Mouse (Mus musculus): Measurements from ENCODE around the gene Rab23. TPM values are rescaled to one million over a fixed set of nuclear protein-coding genes. Genes with fewer than 3 reads are reported as not detected.

Rab23 gene
- polyA plus RNA-seq, 1 experiment from 2014 or later: 4.7 TPM

DNA sequence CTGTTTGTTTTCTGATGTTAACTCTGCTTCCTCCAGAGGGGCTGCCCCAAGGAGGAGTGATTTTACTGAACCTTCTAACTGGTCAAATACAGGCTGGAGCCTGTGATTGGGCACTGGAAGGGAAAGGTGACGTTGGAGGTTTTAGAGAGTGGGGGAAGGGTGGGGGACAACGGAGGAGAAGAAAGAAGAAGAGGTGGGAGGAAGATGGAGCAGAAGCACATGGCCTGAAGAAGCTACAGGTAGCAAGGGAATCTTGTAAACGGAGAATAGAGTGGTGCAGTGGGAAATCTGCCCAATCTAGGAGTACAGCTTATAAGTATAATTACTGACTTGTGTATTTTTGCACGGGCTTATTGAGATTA is 29.6 kb upstream of the Rab23 start:
- WGBS (ENCODE audit: insufficient replicate concordance): 29% methylated on average over 4 of the region's 4 CpGs
- H3K36me3 ChIP-seq (replicated peaks): no peaks in the 10 kb centered on the region

GRCm38 (mm10) chr1:33693893-33694292 is 25.8 kb upstream of the Rab23 start:
- Histone ChIP-seq H3K27ac (replicated peaks) (no peak overlapping the region), H3K4me1 (replicated peaks) (no peaks in the 10 kb centered on the region), H3K36me3 (replicated peaks) (no peaks in the 10 kb centered on the region), H3K27me3 (no peaks in the 10 kb centered on the region), H3K9ac (no peak overlapping the region), H3K4me3 (replicated peaks) (no peak overlapping the region), H3K9me3 (replicated peaks) (no peaks in the 10 kb centered on the region), H3K4me2 (no peak overlapping the region)
- 54% methylated on average over 3 of the region's 3 CpGs for WGBS (ENCODE audit: insufficient replicate concordance)
- ATAC-seq (ENCODE audit: insufficient read depth): no peak

More for the DNA sequence above, 29.6 kb upstream of the Rab23 start:
- no peak overlapping the region for H3K27ac ChIP-seq (replicated peaks)
- H3K9ac ChIP-seq: no peak overlapping the region
- 0 out of 2 replicates have a peak, but pooled peaks cover 10% of the 10 kb centered on the region for H3K27me3 ChIP-seq
- H3K4me3 ChIP-seq (replicated peaks): no peak overlapping the region
- H3K9me3 ChIP-seq (replicated peaks): no peaks in the 10 kb centered on the region
- no peaks in the 10 kb centered on the region for H3K4me1 ChIP-seq (replicated peaks)
- no peak overlapping the region for H3K4me2 ChIP-seq
- ATAC-seq (ENCODE audit: insufficient read depth): no peak

- 65% methylated on average over 2 of the region's 2 CpGs for WGBS (ENCODE audit: insufficient replicate concordance)
- ATAC-seq (ENCODE audit: insufficient read depth): no peak
- Histone ChIP-seq H3K27ac (replicated peaks) (no peak overlapping the region), H3K4me3 (replicated peaks) (no peak overlapping the region), H3K9me3 (replicated peaks) (no peaks in the 10 kb centered on the region), H3K27me3 (no peaks in the 10 kb centered on the region; the same call in 1 of the 2 replicates), H3K36me3 (replicated peaks) (no peaks in the 10 kb centered on the region), H3K4me1 (replicated peaks) (no peaks in the 10 kb centered on the region), H3K9ac (no peak overlapping the region), H3K4me2 (no peak overlapping the region)
Observed at GRCm38 (mm10) chr1:33696016-33696415, 23.7 kb upstream of the Rab23 start.

- WGBS (ENCODE audit: insufficient replicate concordance): 68% methylated on average over 3 of the region's 3 CpGs
Observed at GRCm38 (mm10) chr1:33701244-33701643, 18.4 kb upstream of the Rab23 start.

GRCm38 (mm10) chr1:33709615-33710014 is 10.1 kb upstream of the Rab23 start:
- no peak overlapping the region for H3K4me3 ChIP-seq (replicated peaks)
- H3K9me3 ChIP-seq (replicated peaks): no peaks in the 10 kb centered on the region
- peaks cover 14% of the 10 kb centered on the region for H3K27me3 ChIP-seq
- H3K4me2 ChIP-seq: peak overlapping the region; percentile 23
- 17% methylated on average over 2 of the region's 2 CpGs for WGBS (ENCODE audit: insufficient replicate concordance)
- no peak overlapping the region for H3K9ac ChIP-seq
- no peak for ATAC-seq (ENCODE audit: insufficient read depth)
- peaks cover 6% of the 10 kb centered on the region for H3K4me1 ChIP-seq (replicated peaks)
- H3K36me3 ChIP-seq (replicated peaks): no peaks in the 10 kb centered on the region
- no peak overlapping the region for H3K27ac ChIP-seq (replicated peaks)

More at GRCm38 (mm10) chr1:33701244-33701643, 18.4 kb upstream of the Rab23 start:
- Histone ChIP-seq H3K4me1 (replicated peaks) (no peaks in the 10 kb centered on the region), H3K9ac (no peak overlapping the region), H3K4me2 (no peak overlapping the region), H3K4me3 (replicated peaks) (no peak overlapping the region), H3K9me3 (replicated peaks) (no peaks in the 10 kb centered on the region), H3K27me3 (no peaks in the 10 kb centered on the region; the same call in 1 of the 2 replicates), H3K36me3 (replicated peaks) (no peaks in the 10 kb centered on the region), H3K27ac (replicated peaks) (no peak overlapping the region)
- no peak for ATAC-seq (ENCODE audit: insufficient read depth)

- H3K4me3 ChIP-seq (replicated peaks): no peak overlapping the region
- no peak overlapping the region for H3K27ac ChIP-seq (replicated peaks)
- H3K4me2 ChIP-seq: no peak overlapping the region
- WGBS (ENCODE audit: insufficient replicate concordance): 61% methylated on average over 5 of the region's 5 CpGs
- H3K9ac ChIP-seq: no peak overlapping the region
- ATAC-seq (ENCODE audit: insufficient read depth): no peak
- no peaks in the 10 kb centered on the region for H3K9me3 ChIP-seq (replicated peaks)
- H3K27me3 ChIP-seq: peaks cover 24% of the 10 kb centered on the region
- H3K36me3 ChIP-seq (replicated peaks): no peaks in the 10 kb centered on the region
- peaks cover 6% of the 10 kb centered on the region for H3K4me1 ChIP-seq (replicated peaks)
Observed at GRCm38 (mm10) chr1:33712026-33712425, 7.7 kb upstream of the Rab23 start.

DNA sequence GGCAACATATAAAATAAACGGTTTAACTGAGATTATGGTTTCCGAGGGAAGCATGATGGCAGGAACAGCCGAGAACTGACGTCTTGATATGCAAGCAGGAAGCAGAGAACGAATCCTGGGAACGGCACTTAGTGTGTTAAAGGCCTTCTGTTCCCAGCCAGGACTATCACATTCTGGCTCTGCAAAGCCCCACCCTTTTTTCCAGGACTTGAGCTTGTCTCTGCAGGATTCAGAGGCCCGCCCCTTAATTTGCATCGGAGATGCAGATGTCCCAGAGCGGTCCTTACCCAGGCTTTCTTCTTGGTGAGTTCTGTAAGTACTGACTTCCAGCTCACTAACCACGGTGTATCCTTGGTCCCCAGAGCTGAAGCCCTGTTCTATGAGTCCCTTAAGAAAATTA is 4.9 kb upstream of the Rab23 start:
- H3K27ac ChIP-seq (replicated peaks): no peak overlapping the region
- H3K9me3 ChIP-seq (replicated peaks): no peaks in the 10 kb centered on the region
- H3K36me3 ChIP-seq (replicated peaks): no peaks in the 10 kb centered on the region
- peaks cover 25% of the 10 kb centered on the region for H3K27me3 ChIP-seq
- peaks cover 5% of the 10 kb centered on the region for H3K4me1 ChIP-seq (replicated peaks)
- no peak overlapping the region for H3K4me3 ChIP-seq (replicated peaks)
- no peak for ATAC-seq (ENCODE audit: insufficient read depth)
- WGBS (ENCODE audit: insufficient replicate concordance): 10% methylated on average over 10 of the region's 10 CpGs
- no peak overlapping the region for H3K4me2 ChIP-seq
- H3K9ac ChIP-seq: no peak overlapping the region

DNA sequence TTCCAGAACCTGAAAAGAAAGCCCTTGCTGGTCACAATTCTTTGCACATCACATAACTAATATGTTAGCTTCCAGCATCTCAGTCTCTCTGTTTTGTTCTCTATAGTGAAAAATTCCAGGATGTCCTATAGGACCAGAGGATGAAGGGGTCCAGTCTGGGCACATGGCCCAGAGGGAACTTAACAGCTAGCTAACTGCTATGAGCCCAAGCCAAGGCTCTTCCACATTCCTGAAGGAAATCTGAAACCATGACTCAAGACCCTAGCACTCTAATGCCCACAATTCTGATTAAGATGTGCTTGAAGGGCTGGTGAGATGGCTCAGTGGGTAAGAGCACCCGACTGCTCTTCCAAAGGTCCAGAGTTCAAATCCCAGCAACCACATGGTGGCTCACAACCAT is 2.1 kb upstream of the Rab23 start:
- WGBS (ENCODE audit: insufficient replicate concordance): 56% methylated on average over 1 of the region's 1 CpGs
- peaks cover 20% of the 10 kb centered on the region for H3K27me3 ChIP-seq
- H3K36me3 ChIP-seq (replicated peaks): 0 out of 2 replicates have a peak, but pooled peaks cover 5% of the 10 kb centered on the region
- H3K4me3 ChIP-seq (replicated peaks): no peak overlapping the region
- H3K9ac ChIP-seq: no peak overlapping the region
- ATAC-seq (ENCODE audit: insufficient read depth): no peak
- no peaks in the 10 kb centered on the region for H3K9me3 ChIP-seq (replicated peaks)
- H3K27ac ChIP-seq (replicated peaks): no peak overlapping the region
- H3K4me1 ChIP-seq (replicated peaks): peaks cover 16% of the 10 kb centered on the region
- no peak overlapping the region for H3K4me2 ChIP-seq

- peak overlapping the region; percentile 93 for H3K4me2 ChIP-seq
- peak overlapping the region; percentile 74 for H3K4me3 ChIP-seq (replicated peaks)
- H3K27me3 ChIP-seq: peaks cover 5% of the 10 kb centered on the region
- peak; percentile 67 for ATAC-seq (ENCODE audit: insufficient read depth)
- no peaks in the 10 kb centered on the region for H3K9me3 ChIP-seq (replicated peaks)
- H3K9ac ChIP-seq: peak overlapping the region; percentile 84
- H3K4me1 ChIP-seq (replicated peaks): peaks cover 16% of the 10 kb centered on the region
- WGBS (ENCODE audit: insufficient replicate concordance): under 1% methylated on average over 41 of the region's 41 CpGs
- H3K27ac ChIP-seq (replicated peaks): peak overlapping the region; percentile 87
- H3K36me3 ChIP-seq (replicated peaks): peaks cover 25% of the 10 kb centered on the region
Observed at GRCm38 (mm10) chr1:33720231-33720630, 544 bp downstream of the Rab23 start.

- WGBS (ENCODE audit: insufficient replicate concordance): 76% methylated on average over 7 of the region's 7 CpGs
Observed at GRCm38 (mm10) chr1:33721020-33721419, 1.3 kb downstream of the Rab23 start.

DNA sequence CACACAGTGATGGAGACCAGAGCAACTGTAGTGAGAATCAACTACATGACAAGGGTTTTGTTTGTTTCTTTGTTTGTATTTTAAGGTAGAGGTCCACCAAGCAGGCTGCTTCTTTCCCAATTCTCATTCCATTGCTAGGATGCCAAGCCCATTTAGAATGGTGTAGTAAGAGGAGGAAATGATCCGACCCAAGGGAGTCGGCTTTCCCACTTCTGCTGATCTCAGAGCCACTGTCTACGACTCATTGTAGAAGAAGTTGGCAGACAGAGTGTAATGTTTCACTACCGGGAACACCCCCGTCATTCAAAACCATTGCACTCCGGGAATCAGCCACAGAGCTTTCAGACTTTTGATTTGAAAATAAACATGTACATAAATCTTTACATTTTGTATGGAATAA is 4.8 kb downstream of the Rab23 start:
- Histone ChIP-seq H3K9me3 (replicated peaks) (no peaks in the 10 kb centered on the region), H3K4me2 (no peak overlapping the region), H3K4me1 (replicated peaks) (peaks cover 13% of the 10 kb centered on the region), H3K4me3 (replicated peaks) (no peak overlapping the region), H3K27ac (replicated peaks) (no peak overlapping the region), H3K9ac (no peak overlapping the region), H3K36me3 (replicated peaks) (peaks cover 35% of the 10 kb centered on the region), H3K27me3 (no peaks in the 10 kb centered on the region)
- no peak for ATAC-seq (ENCODE audit: insufficient read depth)
- 86% methylated on average over 6 of the region's 6 CpGs for WGBS (ENCODE audit: insufficient replicate concordance)

More at GRCm38 (mm10) chr1:33721020-33721419, 1.3 kb downstream of the Rab23 start:
- Histone ChIP-seq H3K9me3 (replicated peaks) (no peaks in the 10 kb centered on the region), H3K36me3 (replicated peaks) (peaks cover 30% of the 10 kb centered on the region), H3K9ac (no peak overlapping the region), H3K27me3 (0 out of 2 replicates have a peak, but pooled peaks cover 5% of the 10 kb centered on the region), H3K4me1 (replicated peaks) (peaks cover 16% of the 10 kb centered on the region), H3K27ac (replicated peaks) (no peak overlapping the region), H3K4me3 (replicated peaks) (0 out of 2 replicates have a peak overlapping the region, but pooled peaks have one; percentile 74), H3K4me2 (peak overlapping the region; percentile 93)
- ATAC-seq (ENCODE audit: insufficient read depth): no peak

DNA sequence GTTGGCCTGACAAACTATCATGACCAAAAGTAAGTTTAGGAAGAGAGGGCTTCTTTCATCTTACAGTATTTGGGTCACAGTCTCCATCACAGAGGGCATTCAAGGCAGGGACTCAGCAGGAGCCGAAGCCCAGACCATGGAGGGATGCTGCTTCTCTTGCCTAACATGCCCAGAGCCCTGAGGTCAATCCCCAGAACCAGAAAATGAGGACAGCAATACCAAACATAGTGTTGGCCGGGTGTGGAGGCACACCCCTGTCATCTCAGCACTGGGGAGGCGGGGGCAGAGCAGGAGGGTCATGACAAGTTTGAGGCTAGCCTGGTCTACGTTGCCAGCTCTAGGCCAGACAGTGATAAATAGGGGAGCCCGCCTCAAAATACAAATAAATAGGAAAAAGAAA is 5.4 kb downstream of the Rab23 start:
- WGBS (ENCODE audit: insufficient replicate concordance): 78% methylated on average over 5 of the region's 5 CpGs
- no peak overlapping the region for H3K4me2 ChIP-seq
- no peak overlapping the region for H3K9ac ChIP-seq
- ATAC-seq (ENCODE audit: insufficient read depth): no peak
- H3K4me3 ChIP-seq (replicated peaks): no peak overlapping the region
- no peaks in the 10 kb centered on the region for H3K9me3 ChIP-seq (replicated peaks)
- no peaks in the 10 kb centered on the region for H3K27me3 ChIP-seq
- H3K4me1 ChIP-seq (replicated peaks): peaks cover 11% of the 10 kb centered on the region
- H3K36me3 ChIP-seq (replicated peaks): peaks cover 40% of the 10 kb centered on the region
- H3K27ac ChIP-seq (replicated peaks): no peak overlapping the region
